Mouse (Mus musculus) kidney, adult 8-10 months (tissue): ENCODE results near the gene St3gal4.
A peak's percentile ranks its signal among the peaks of the same experiment; 100 is the strongest.

Source experiments
- DNase-seq, 2 experiments: peaks; one replicate each; pipeline ENCODE4 v3.0.0; 2022

Gene St3gal4

DNA sequence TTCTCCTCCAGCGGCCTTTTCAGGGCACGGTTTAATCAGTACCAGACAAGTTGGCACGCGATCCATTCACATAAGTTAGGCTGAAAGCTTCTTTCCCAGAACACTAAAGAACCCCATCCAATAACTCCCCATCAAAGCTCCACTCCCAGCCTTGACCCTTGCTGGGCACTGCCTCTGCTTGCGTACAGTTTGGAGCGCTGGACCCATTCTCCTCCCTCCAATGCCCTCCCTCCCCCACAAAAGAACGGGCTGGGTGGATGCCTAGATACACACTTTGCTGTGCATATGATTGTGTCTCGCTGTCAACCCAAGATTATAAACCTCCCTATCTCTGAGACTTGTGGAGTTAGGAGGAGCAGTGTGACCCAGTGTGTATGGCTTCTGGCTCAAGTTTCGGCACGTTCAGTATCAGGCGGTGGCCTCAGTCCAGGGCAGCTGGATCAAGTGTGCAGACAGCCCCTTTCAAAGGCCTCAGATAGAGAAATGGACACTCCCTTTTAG, 74.0 kb downstream of the St3gal4 start:
- no peak for DNase-seq

DNA sequence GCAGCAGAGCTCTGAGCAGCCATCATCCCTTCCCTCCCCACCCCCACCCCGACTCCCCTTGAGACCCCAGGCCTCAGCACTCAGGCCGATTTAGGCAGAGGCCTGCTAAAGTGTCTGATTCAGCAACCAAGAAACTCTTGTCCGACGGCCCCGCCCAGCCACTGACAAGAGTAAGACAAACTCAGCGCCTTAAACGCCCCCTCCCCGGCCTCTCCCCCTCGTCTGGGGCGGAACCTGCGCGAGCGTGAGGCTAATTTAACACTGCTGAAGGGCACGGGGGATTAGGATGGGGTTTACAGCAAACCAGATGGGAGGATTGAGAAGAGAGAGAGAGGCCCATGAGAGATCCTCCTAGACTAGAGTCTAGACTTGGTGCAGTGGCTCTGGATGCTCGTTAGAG, 74.6 kb downstream of the St3gal4 start:
- no peak for DNase-seq

DNA sequence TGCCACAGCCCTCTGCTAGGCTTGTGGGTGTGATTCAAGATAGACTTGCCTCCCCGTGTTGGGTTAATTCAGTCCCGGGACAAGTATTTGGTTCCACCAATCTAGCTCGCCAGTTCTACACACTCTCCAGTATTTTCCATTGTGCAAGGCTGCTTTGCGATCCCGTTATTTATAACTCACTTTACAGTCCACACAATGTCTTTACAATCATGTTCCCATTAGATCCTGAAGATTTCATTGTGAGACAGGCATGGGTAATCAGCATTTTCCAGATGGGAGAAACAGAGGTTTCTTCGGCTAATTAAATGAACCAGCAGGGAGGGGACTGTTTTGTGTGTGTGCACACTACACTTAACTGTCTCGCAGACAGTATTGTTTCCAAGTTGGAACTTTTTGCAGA, 75.4 kb downstream of the St3gal4 start:
- DNase-seq, result no peak

DNA sequence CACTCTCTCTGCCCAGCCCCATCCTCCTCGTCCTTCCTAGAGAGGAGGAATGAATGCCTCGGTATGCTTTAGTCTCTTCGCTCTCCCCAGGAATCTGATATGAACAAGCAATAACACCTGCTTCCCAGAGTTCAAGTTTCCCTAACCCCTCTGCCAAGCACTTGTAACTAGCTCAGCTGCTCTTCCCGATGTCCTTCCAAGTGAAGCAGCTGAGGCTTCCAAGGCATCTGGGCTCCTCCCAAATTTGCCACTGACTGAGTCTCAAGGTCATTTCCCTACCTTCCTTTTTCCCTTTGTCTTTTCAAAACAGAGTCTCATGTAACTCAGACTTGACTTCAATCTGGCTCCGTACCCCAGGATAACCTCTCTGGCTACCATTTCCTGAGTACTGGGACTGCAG, 77.6 kb downstream of the St3gal4 start:
- DNase-seq, result no peak

DNA sequence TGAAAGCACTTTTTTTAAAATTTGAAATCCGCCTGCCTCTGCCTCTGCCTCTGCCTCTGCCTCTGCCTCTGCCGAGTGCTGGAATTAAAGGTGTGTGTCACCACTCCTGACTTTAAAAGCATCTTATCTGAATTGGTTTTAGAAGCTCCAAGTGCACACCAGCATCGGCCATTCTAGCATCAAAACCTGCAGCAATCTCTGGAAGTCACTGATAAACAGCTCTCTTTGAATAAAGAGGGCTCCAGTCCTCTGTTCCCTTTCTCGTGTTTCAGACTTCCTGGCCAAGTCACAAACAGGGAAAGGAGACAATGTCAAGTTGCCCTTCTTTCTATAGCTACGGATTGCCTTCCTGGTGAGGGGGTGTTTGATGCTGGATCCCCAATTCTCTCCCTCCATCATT, 79.2 kb downstream of the St3gal4 start:
- no peak for DNase-seq

DNA sequence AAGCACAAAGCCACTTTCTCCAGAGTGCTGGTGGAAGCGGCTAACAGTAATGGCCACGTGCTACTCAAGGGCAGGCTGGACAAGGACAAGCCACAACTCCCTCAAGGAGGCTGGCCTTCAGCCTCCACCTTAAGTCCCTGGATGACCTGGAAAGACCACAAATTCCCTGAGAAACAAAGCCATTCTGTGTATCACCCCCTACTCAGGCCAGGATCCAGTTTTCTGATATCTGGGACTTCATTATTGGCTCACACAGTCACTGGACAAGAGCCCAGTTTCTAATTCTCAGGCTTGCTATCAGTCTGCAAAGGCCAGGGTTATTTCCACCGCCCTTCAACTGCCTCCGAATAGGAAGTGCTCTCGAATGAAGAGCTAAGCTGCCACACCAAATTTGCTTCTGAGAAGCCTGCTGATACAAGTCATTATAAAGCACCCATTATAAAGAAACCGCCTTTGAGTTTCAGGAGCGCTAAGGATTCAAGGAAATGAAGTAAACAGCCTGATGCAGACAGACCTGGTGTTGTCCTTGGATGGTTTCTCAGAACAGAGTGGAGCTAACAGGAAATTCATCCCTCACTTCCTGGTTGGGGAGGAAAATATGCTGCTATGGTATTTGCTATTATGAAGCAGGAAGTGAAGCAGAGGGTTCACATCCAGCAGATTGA, 80.0 kb downstream of the St3gal4 start:
- DNase-seq, result peak in 1 of 2 experiments; percentile 42

DNA sequence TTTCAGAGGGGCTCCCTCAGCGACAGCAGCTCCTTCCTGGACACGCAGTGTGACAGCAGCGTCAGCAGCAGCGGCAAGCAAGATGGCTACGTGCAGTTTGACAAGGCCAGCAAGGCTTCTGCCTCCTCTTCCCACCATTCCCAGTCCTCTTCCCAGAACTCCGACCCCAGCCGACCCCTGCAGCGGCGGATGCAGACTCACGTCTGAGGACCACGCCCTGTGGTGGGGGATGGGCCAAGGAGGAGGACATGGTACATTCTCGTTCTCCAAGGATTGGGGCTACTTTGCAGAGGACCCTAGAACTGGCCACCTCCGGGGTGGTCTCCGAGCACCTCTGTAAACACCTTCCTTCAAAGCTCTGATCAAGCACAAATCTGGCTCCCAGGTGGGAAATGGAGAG, 84.0 kb downstream of the St3gal4 start:
- no peak for DNase-seq

DNA sequence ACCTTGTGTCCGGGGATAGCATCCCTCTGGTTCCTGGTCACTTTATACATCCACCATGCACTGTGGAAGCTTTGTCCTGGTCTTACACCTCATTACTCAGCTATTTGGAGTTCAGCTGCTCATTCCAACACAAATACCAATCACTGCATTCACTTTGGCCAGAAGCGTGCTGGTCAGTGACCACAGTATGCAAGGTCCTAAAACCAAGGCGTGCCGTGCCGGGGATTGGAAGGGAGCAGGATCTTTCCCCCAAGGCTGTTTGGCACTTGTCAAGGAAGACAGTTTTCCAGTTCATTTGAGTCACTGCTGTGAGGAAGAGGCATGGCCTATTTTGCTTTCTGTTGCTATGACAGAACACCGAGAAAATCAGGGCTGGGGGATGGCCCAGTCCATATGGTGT, 86.6 kb downstream of the St3gal4 start:
- peak in 1 of 2 experiments; percentile 33 for DNase-seq

DNA sequence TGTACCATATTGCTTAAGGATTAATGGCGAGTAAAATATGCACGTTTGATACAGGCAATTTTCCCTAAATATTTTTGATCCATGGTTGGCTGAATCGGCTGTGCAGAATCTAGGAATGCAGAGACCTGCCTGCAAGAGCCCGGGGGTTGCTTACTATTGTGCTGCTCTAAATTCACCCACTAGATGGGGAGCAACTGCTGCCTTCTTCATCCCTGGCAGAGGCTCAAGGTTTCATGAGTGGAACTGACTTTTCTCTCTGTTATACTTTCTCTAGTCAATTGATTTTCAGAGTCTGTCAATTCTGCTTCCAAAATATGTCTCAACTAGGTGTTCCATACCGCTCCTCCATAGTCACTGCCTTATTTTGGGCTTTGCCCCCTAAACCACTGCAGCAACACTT, 88.2 kb downstream of the St3gal4 start:
- peak; percentile 38 to 39 for DNase-seq

DNA sequence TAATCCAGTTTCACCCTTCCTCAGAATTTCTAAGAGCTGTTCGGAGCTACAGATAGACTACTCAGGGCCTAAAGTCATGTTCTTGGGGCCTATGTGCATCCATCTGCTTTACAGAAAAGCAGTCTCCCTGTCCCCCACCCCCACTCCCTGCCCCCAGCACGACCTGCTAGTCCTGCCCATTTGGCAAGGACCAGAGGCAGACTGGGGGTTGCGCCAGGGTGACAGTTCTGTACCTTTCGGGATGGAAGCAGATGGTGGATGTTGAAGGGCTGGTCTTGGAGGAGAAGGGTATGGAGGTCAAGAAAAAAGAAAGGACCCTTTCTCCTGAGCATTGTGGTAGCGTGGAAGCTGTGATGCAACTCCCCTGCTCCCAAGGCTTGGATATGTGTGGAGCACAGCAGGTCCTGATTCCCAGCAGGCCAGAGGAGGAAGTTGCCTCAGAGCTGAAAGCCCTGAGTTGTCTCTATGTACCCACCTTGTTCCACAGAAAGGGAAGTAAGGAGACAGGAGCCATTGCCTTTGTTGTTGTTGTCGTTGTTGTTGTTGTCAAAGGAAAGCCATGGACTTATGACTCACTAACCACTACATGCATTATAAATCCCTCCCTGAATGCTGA, 91.6 kb downstream of the St3gal4 start:
- no peak for DNase-seq

DNA sequence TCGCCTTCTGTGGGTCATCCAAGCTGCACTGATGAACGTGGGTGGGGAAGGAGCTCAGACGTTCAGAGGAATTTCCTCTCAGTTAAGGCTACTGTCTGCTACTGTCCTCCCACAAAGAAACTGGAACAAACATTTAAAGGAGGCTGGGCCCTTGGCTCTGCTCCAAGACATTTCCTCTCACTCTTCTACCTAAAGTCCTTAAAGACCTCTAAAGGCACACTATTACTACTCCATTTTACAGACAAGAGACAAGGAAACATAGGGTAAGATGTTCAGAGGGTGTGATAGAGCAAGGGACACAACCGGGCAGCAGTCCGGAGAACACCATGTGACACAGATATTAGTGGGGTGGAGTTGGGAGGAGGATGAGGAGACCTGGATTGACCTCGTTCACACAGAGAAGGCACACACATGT, 92.2 kb downstream of the St3gal4 start:
- DNase-seq, result no peak

DNA sequence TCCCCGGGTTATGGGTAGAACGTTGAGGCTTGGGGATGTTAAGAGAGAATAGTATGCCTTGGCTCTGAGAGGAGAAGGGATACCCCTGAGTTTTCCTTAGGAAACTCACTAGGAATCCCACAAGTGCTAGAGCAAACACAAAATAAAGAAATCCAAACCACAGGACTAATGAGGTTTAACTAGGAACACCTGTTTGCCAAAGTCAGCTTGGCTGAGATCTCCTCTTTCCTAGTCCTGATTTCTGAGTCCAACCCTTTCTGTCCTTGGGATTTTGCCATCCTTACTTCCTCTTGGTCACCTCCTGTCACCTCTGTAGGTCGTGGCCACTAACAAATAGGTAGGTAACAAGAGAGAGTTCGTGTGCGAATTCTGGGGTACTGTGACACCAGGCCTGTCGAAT, 92.8 kb downstream of the St3gal4 start:
- DNase-seq, result no peak

DNA sequence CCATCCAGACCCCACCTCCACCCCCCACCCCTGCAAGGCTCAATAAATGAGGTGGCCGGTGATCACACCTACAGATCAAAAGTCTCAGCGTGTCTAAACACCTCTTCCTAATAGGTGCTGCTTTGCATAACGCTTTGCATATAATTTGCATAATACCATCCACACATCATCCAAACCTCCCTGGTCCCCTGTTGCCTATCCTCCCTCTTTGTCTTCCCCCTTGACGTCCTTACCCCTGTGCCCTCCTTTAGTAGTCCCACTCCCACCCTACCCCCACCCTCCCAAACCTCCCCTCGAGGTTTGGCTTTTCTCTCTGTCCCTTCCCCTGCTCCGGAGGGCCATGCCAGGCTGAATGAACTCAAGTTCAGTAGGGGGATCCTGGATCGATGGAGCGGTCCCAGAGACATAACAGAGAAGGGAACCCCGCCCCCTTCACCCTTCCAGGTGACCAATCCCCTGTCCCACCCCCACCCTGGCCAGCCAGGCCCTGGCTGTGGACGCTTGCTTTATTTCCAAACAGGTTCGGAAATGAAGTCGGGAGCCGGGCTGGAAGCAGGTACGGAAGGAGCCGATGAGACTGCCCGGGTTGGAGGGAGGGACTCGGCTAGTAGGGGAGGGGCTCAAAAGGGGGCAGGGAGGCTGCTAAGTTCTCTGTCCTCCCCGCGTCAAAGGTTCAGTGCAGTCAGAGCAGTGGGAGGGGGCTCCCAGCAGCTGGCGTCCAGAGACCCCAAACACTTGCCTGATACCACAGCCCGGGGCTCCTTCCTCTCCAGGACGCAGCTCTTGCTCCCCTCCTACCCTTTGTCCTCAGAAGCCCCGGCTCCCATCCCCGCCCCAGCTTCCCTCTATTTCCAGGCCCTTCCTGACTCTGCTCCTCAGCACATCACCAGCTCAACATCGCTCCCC, 94.2 kb downstream of the St3gal4 start:
- DNase-seq, result no peak

DNA sequence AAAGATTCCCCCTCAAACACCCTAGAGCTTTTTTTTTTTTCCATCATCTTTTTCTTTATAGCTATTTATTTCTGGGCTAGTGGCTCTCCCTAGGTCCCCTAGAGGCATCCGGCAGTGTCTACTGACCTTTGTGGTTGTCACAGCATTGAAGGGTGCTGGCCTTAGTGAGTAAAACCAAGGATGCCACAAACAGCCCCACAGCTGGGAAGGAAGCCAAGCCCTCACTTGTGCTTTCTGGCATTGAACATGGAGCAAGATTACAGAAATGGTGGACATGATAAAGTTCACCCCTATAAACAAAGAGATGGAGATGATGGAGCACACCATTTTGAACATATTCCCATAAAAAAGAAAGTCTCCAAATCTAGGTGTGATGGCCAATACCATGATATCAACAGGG, 97.3 kb downstream of the St3gal4 start:
- no peak for DNase-seq

DNA sequence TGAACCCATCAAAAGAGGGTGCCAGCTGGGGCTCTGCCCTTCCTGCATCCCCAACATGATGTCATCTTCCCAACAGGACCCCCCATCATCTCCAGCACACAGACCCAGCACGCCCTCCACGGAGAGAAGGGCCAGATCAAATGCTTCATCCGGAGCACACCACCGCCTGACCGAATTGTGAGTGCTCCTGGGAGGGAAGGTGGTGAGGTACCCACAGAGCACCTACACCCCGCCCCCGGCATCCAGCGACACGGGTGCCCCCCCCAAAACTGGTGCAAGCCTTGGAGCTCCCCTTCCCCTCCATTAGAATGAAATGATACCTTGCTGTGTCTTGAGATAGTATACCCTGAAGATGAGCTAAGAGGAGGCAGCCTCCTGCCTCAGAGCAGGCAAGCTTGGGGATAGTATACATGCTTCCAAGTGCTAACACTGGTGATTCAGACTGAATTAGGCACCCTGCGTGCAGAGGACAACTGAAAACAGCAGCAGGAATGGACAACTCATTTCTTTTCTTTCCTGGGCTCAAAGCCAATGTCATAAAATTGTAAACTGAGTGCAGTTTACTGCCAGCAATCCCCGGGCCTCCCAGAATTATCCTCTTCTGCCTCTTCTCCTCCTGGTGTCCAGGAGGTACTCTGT, 98.9 kb downstream of the St3gal4 start:
- no peak for DNase-seq

DNA sequence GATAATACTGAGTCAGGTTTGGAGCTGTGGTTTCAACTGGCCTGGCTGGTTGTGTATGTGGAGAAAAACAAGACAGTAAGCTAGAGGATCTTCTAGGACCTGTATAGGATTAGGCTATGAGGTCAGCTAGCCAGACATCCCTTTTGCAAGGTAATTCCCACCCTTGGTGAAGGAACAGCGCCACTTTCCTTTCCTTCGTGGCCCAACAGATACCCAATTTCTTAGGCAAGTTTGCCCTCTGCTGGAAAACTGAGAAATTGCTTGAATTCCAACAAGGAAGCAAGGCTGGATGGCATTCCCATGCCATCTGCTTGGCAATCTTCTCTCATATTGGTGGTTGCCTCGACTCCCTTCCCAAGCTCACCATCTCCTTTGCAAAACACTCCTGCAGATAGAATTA, 99.7 kb downstream of the St3gal4 start:
- DNase-seq, result peak; percentile 47 to 59

DNA sequence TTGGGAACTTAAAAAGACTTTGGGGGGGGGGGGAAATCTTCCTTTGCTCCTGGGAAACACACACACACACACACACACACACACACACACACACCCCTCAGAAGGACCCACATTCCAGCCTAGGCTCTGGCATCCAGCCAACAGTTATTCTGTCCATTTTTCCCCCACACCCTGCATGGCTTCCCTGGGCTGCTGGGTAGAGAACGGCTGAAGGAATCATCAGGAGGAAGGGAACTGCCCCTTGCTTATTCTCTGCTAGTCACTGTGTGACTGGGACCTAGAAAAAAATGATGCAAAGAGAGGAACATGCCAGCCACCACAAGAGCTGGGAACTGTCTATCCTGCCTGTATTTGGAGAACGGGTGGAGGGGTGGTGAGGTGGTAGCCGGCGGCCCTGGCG, 101.0 kb downstream of the St3gal4 start:
- DNase-seq, result no peak

DNA sequence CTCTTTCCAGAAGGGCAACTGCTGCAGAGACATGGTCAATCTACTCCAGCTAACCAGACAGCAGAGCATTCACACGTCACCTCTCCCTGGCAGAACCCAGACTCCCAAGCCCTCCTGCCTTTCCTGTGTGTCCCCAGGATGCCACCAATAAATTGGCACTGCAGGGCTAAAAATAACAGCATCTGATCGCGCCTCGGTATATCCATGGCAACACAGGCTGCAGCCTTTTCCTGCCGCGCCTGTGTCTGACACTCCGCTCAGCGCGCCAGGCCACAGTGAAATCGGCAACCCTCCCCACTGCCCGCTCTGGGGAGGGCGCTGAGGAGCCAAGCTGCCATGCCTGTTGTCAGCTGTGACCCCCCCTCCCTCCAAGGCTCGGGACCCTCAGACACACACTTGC, 101.5 kb downstream of the St3gal4 start:
- DNase-seq, result no peak

DNA sequence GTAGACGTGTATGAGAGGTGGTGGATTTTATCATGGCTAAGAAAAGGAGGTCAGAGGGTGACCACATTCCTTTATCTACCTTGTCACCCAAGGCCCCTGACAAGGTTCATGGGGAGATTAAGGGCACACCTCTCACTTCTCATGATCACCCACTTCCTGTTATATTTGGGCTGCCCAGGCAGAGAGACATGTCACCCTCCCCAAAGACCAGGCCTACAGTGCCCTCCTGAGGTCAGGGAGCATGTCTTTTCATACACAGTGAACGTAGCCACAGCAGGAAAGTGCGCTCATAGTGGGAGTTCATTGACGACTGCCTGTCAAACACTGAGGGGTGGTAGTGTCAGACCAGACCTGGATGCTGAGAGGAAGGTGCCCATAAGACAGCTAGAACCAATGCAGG, 102.3 kb downstream of the St3gal4 start:
- DNase-seq, result peak in 1 of 2 experiments; percentile 21

DNA sequence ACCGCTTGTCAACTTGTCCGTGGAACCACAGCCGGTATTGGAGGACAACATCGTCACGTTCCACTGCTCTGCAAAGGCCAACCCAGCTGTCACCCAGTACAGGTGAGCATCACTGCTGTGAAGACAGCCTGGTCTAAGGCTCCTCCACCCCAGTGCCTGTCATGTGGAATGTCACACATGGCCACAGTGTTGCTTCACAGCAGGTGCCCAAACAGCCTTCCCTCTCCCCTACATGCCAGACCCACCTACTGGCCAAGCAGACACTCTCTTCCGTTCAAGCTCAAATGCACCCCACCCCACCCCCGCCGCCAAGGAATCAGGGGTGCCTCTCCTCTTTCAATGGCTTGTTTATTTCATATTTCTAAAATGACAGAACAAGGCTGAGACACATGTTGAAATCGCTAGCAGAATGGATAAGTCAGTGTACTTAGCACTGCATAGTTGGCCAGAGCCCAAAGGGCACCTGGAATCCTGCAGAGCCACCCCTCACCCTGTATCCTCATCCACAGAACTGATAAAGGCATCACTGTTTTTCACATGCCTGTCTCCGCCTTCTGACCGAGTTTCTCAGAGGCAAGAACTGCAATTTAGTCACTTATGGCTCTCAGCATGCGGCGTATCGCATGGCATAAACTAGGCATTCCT, 111.2 kb downstream of the St3gal4 start:
- DNase-seq, result no peak

DNA sequence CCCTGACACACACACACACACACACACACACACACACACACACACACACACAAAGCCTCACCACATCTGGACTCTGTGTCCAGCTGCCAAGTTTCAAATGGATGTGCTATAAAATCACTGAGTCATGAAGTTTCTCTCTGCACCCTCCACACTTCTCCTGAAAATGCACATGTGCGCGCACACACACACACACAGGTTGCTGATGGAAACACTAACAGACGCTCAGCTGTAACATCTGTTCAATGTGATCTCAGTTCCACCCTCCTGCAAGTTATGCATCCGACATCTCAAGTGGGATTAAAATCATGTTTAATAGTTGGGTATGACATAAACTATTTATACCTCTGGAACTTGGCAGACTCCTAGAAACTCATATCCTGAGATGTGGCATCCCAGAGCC, 115.0 kb downstream of the St3gal4 start:
- DNase-seq, result no peak
